Mouse (Mus musculus) midbrain, embryonic 14.5 days (tissue): ENCODE results near the gene Hfe2. TPM values are rescaled to one million over a fixed set of nuclear protein-coding genes. Genes with fewer than 3 reads are reported as not detected.
A peak's percentile ranks its signal among the peaks of the same experiment; 100 is the strongest.

Experiments used
- ATAC-seq: fragments of 200-750 bp; cut with Nextera tagmentation; 2 replicates; pipeline ENCODE4 v1.8.0; 2017; ENCODE audit warnings: moderate number of reproducible peaks, moderate library complexity; ENCODE audit not compliant: low FRiP score, low TSS enrichment
- DNase-seq: peaks from one replicate; pipeline ENCODE4 v3.0.0-alpha.2; 2015
- H3K27ac ChIP-seq: fragments of 300-500 bp; sonication (generic); replicated peaks from 2 replicates; pipeline ENCODE4 v1.5.1; 2014; ENCODE audit warnings: mild to moderate bottlenecking, low read depth, low read length, moderate library complexity
- H3K27me3 ChIP-seq: fragments of 300-500 bp; sonication (generic); 2 replicates; pipeline ENCODE4 v1.6.1; 2014; ENCODE audit warnings: low read length, control low read depth, mixed read lengths; ENCODE audit not compliant: control insufficient read depth, insufficient read depth
- H3K36me3 ChIP-seq: fragments of 300-500 bp; sonication (generic); 2 replicates; pipeline ENCODE4 v1.6.1; 2014; ENCODE audit warnings: low read length, control low read depth; ENCODE audit not compliant: control insufficient read depth, insufficient read depth
- H3K4me1 ChIP-seq: fragments of 300-500 bp; sonication (generic); 2 replicates; pipeline ENCODE4 v1.6.1; 2014; ENCODE audit warnings: mild to moderate bottlenecking, antibody characterized with exemption, low read length, control low read depth; ENCODE audit not compliant: control insufficient read depth, insufficient read depth
- H3K4me2 ChIP-seq: fragments of 300-500 bp; sonication (generic); 2 replicates; pipeline ENCODE4 v1.6.1; 2014; ENCODE audit warnings: mild to moderate bottlenecking, low read length, moderate library complexity
- H3K4me3 ChIP-seq: fragments of 300-500 bp; sonication (generic); replicated peaks from 2 replicates; pipeline ENCODE4 v1.5.1; 2014; ENCODE audit warnings: low read depth, low read length
- H3K9ac ChIP-seq: fragments of 300-500 bp; sonication (generic); replicated peaks from 2 replicates; pipeline ENCODE4 v1.6.1; 2014; ENCODE audit warnings: mild to moderate bottlenecking, low read length, moderate library complexity
- H3K9me3 ChIP-seq: fragments of 300-500 bp; sonication (generic); 2 replicates; pipeline ENCODE4 v1.6.1; 2016; ENCODE audit warnings: low read length, control low read depth, mixed read lengths; ENCODE audit not compliant: control insufficient read depth
- WGBS: fragments of 180-500 bp; shearing (Covaris S2); extraction: QIAGEN DNeasy Blood & Tissue Kit; methylation state at CpG from one replicate; pipeline ENCODE4 v1.1.7; 2014; 5-methylcytosine and 5-hydroxymethylcytosine counted together
- polyA plus RNA-seq: library from polyadenylated mRNA; unstranded; fragments of >200 nt; fragmentation: Nextera tagmentation; extraction: Ambion mirVana; gene quantifications from 2 replicates; pipeline ENCODE4 v1.2.1, GENCODE M21; 2014

Hfe2 gene
- polyA plus RNA-seq, 1 experiment from 2014 or later: 0.84 TPM

GRCm38 (mm10) chr3:96556651-96557635, 32.0 kb downstream of the Hfe2 start:
- peak overlapping the region; percentile 76 for H3K4me2 ChIP-seq
- ATAC-seq (no peak), DNase-seq (no peak)
- peak overlapping the region; percentile 56 for H3K9ac ChIP-seq
- no peaks in the 10 kb centered on the region for H3K9me3 ChIP-seq
- peak overlapping the region; percentile 60 for H3K27ac ChIP-seq
- H3K4me3 ChIP-seq: peak overlapping the region; percentile 72
- peaks cover 38% of the 10 kb centered on the region for H3K4me1 ChIP-seq
- WGBS: 10% methylated on average over 22 of the region's 22 CpGs
- H3K36me3 ChIP-seq: peaks cover 22% of the 10 kb centered on the region
- H3K27me3 ChIP-seq: no peaks in the 10 kb centered on the region

- peak; percentile 99 for ATAC-seq
- peaks cover 22% of the 10 kb centered on the region for H3K36me3 ChIP-seq
- H3K4me1 ChIP-seq: peaks cover 40% of the 10 kb centered on the region
- H3K9ac ChIP-seq: peak within 1 kb of the TSS; percentile 59
- peak within 1 kb of the TSS; percentile 72 for H3K4me3 ChIP-seq
- H3K27ac ChIP-seq: peak within 1 kb of the TSS; percentile 63
- no peaks in the 10 kb centered on the region for H3K9me3 ChIP-seq
- peak; percentile 99 for DNase-seq
- H3K27me3 ChIP-seq: no peaks in the 10 kb centered on the region
- WGBS: 1% methylated on average over 26 of the region's 26 CpGs
- peak within 1 kb of the TSS; percentile 76 for H3K4me2 ChIP-seq
Observed at GRCm38 (mm10) chr3:96557694-96558093, 32.7 kb downstream of the Hfe2 start, which contains the start of gene Txnip. TSS of gene Txnip (plus strand) at chr3:96557957.

- Histone ChIP-seq H3K4me3 (peak overlapping the region; percentile 72), H3K27ac (peak overlapping the region; percentile 63), H3K36me3 (peaks cover 22% of the 10 kb centered on the region), H3K4me1 (peaks cover 40% of the 10 kb centered on the region), H3K4me2 (peak overlapping the region; percentile 76), H3K27me3 (no peaks in the 10 kb centered on the region), H3K9ac (peak overlapping the region; percentile 59), H3K9me3 (no peaks in the 10 kb centered on the region)
- WGBS: 1% methylated on average over 17 of the region's 17 CpGs
- ATAC-seq: no peak
- peak; percentile 41 for DNase-seq
Observed at GRCm38 (mm10) chr3:96558159-96558558, 33.2 kb downstream of the Hfe2 start.

GRCm38 (mm10) chr3:96558668-96559196, 33.8 kb downstream of the Hfe2 start:
- Histone ChIP-seq H3K27ac (no peak overlapping the region), H3K9ac (peak overlapping the region; percentile 59), H3K4me3 (peak overlapping the region; percentile 72), H3K36me3 (peaks cover 22% of the 10 kb centered on the region), H3K4me1 (peaks cover 40% of the 10 kb centered on the region), H3K27me3 (no peaks in the 10 kb centered on the region), H3K9me3 (no peaks in the 10 kb centered on the region), H3K4me2 (peak overlapping the region; percentile 76)
- 40% methylated on average over 10 of the region's 10 CpGs for WGBS
- ATAC-seq: no peak
- no peak for DNase-seq

- Histone ChIP-seq H3K4me1 (peaks cover 40% of the 10 kb centered on the region), H3K27me3 (no peaks in the 10 kb centered on the region), H3K9me3 (no peaks in the 10 kb centered on the region), H3K9ac (peak overlapping the region; percentile 59; the same call in 1 of the 2 replicates), H3K36me3 (peaks cover 22% of the 10 kb centered on the region), H3K27ac (no peak overlapping the region), H3K4me3 (peak overlapping the region; percentile 72), H3K4me2 (peak overlapping the region; percentile 76)
- ATAC-seq: no peak
- DNase-seq: no peak
- 87% methylated on average over 12 of the region's 12 CpGs for WGBS
Observed at GRCm38 (mm10) chr3:96559398-96559910, 34.5 kb downstream of the Hfe2 start.

GRCm38 (mm10) chr3:96559911-96560850, 35.2 kb downstream of the Hfe2 start:
- Histone ChIP-seq H3K36me3 (peaks cover 22% of the 10 kb centered on the region), H3K27me3 (no peaks in the 10 kb centered on the region), H3K9ac (peak overlapping the region; percentile 59; the same call in 1 of the 2 replicates), H3K9me3 (no peaks in the 10 kb centered on the region), H3K4me2 (peak overlapping the region; percentile 76), H3K4me3 (peak overlapping the region; percentile 72), H3K27ac (no peak overlapping the region), H3K4me1 (peaks cover 40% of the 10 kb centered on the region)
- DNase-seq: no peak
- WGBS: 91% methylated on average over 23 of the region's 23 CpGs
- ATAC-seq: no peak

- 89% methylated on average over 9 of the region's 9 CpGs for WGBS
- peaks cover 22% of the 10 kb centered on the region for H3K36me3 ChIP-seq
- H3K4me2 ChIP-seq: peak overlapping the region; percentile 76
- DNase-seq (no peak), ATAC-seq (no peak)
- H3K4me3 ChIP-seq: 0 out of 2 replicates have a peak overlapping the region, but pooled peaks have one; percentile 72
- no peak overlapping the region for H3K9ac ChIP-seq
- no peaks in the 10 kb centered on the region for H3K9me3 ChIP-seq
- no peaks in the 10 kb centered on the region for H3K27me3 ChIP-seq
- H3K4me1 ChIP-seq: peaks cover 40% of the 10 kb centered on the region
- no peak overlapping the region for H3K27ac ChIP-seq
Observed at GRCm38 (mm10) chr3:96560881-96561668, 36.1 kb downstream of the Hfe2 start.
